Mouse (Mus musculus): ENCODE results near the gene Pus10. TPM values are rescaled to one million over a fixed set of nuclear protein-coding genes. Genes with fewer than 3 reads are reported as not detected.

Gene Pus10
- polyA plus RNA-seq, 1 experiment from 2014 or later = 31.1 TPM

- peak within 1 kb of the TSS; percentile 84 for H3K4me3 ChIP-seq (replicated peaks)
- no peaks in the 10 kb centered on the region for H3K9me3 ChIP-seq
- peak; percentile 98 for ATAC-seq (ENCODE audit: insufficient number of reproducible peaks, insufficient read depth, low FRiP score, low TSS enrichment, low read depth)
- peaks cover 21% of the 10 kb centered on the region for H3K4me1 ChIP-seq (replicated peaks)
- H3K4me2 ChIP-seq = peak within 1 kb of the TSS; percentile 62
- under 1% methylated on average over 49 of the region's 49 CpGs for WGBS
- H3K27me3 ChIP-seq = no peaks in the 10 kb centered on the region
- H3K36me3 ChIP-seq = peaks cover 12% of the 10 kb centered on the region; the same call in 1 of the 2 replicates
- peak within 1 kb of the TSS; percentile 93 for H3K9ac ChIP-seq (replicated peaks)
- H3K27ac ChIP-seq = peak within 1 kb of the TSS; percentile 96
These were observed 476 bp downstream of the Pus10 start, which contains the start of gene Pex13 for GRCm38 (mm10) chr11:23665798-23666501. Gene Pex13 (minus strand): TSS chr11:23665959.

- 10% methylated on average over 5 of the region's 5 CpGs for WGBS
- H3K27me3 ChIP-seq = no peaks in the 10 kb centered on the region
- no peak for ATAC-seq (ENCODE audit: insufficient number of reproducible peaks, insufficient read depth, low FRiP score, low TSS enrichment, low read depth)
- peak overlapping the region; percentile 95 for H3K27ac ChIP-seq
- H3K4me2 ChIP-seq = peak overlapping the region; percentile 62
- H3K4me3 ChIP-seq (replicated peaks) = peak overlapping the region; percentile 84
- peaks cover 20% of the 10 kb centered on the region for H3K4me1 ChIP-seq (replicated peaks)
- peak overlapping the region; percentile 93 for H3K9ac ChIP-seq (replicated peaks)
- peaks cover 16% of the 10 kb centered on the region; the same call in 1 of the 2 replicates for H3K36me3 ChIP-seq
- H3K9me3 ChIP-seq = no peaks in the 10 kb centered on the region
These were observed 1.1 kb downstream of the Pus10 start for GRCm38 (mm10) chr11:23666526-23666925.

DNA sequence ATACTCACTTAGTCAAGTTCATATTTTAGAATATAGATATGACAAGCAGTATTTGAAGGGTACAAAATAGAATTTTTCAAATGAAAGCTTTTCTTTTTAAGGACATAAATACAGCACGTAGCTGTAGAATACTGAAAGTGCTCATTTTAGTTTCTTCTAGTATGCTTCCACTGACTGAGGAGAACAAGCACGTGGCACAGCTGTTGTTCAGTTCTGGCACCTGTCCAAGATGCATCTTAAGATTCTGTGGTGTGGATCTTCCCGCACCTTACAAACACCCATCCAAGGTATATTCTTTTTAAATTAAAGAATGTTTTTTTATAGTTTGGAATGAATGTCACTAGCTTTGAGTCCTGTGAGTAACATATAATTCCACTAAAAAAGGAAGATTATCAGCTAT lies 1.7 kb downstream of the Pus10 start:
- no peaks in the 10 kb centered on the region for H3K27me3 ChIP-seq
- H3K4me1 ChIP-seq (replicated peaks) = peaks cover 17% of the 10 kb centered on the region
- no peak for ATAC-seq (ENCODE audit: insufficient number of reproducible peaks, insufficient read depth, low FRiP score, low TSS enrichment, low read depth)
- peaks cover 22% of the 10 kb centered on the region for H3K36me3 ChIP-seq
- no peak overlapping the region for H3K27ac ChIP-seq
- no peak overlapping the region for H3K9ac ChIP-seq (replicated peaks)
- no peaks in the 10 kb centered on the region for H3K9me3 ChIP-seq
- 66% methylated on average over 3 of the region's 3 CpGs for WGBS
- peak overlapping the region; percentile 84 for H3K4me3 ChIP-seq (replicated peaks)
- peak overlapping the region; percentile 62 for H3K4me2 ChIP-seq

- Histone ChIP-seq H3K9me3 (no peaks in the 10 kb centered on the region), H3K4me3 (replicated peaks) (no peak overlapping the region), H3K27me3 (no peaks in the 10 kb centered on the region), H3K4me1 (replicated peaks) (peaks cover 3% of the 10 kb centered on the region; the same call in 1 of the 2 replicates), H3K27ac (no peak overlapping the region), H3K4me2 (no peak overlapping the region), H3K9ac (replicated peaks) (no peak overlapping the region), H3K36me3 (peaks cover 70% of the 10 kb centered on the region)
- ATAC-seq (ENCODE audit: insufficient number of reproducible peaks, insufficient read depth, low FRiP score, low TSS enrichment, low read depth) = no peak
- WGBS = 92% methylated on average over 4 of the region's 4 CpGs
These were observed 6.8 kb downstream of the Pus10 start for GRCm38 (mm10) chr11:23672256-23672749.

- Histone ChIP-seq H3K4me2 (no peak overlapping the region), H3K27me3 (no peaks in the 10 kb centered on the region), H3K9me3 (no peaks in the 10 kb centered on the region), H3K9ac (replicated peaks) (no peak overlapping the region), H3K36me3 (peaks cover 88% of the 10 kb centered on the region), H3K27ac (no peak overlapping the region), H3K4me1 (replicated peaks) (no peaks in the 10 kb centered on the region), H3K4me3 (replicated peaks) (no peak overlapping the region)
- 89% methylated on average over 5 of the region's 5 CpGs for WGBS
- ATAC-seq (ENCODE audit: insufficient number of reproducible peaks, insufficient read depth, low FRiP score, low TSS enrichment, low read depth) = no peak
These were observed 10.6 kb downstream of the Pus10 start for GRCm38 (mm10) chr11:23676100-23676499.

DNA sequence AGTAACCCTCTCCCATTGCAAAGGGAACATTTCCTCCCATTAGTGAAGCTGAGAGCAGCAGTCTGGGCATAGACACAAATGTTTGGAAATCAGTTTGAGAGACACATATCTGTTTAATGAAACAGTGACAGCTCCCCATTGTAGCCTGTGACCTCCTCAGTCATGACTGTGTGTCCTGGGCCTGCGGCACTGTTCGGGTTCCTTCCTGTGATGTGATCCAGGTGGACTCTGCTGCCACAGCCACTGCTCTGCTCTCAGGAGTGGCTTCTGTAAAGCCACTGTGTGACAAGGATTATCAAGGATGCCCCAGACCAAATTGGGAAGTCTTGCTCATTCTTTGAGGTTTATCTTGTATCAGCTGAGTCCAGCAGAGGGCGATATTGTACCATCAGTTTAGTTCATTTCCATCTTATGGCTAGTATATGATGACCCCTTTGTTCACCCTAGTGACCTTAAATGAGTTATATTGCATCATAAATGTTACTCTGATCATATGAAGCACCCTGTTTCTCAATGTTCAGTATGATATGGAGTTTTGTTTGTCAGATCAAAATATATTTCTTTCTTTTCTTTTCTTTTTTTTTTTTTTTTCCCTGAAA lies 13.7 kb downstream of the Pus10 start:
- Histone ChIP-seq H3K4me2 (no peak overlapping the region), H3K27ac (no peak overlapping the region), H3K4me1 (replicated peaks) (no peaks in the 10 kb centered on the region), H3K36me3 (peaks cover 87% of the 10 kb centered on the region), H3K9me3 (no peaks in the 10 kb centered on the region), H3K27me3 (no peaks in the 10 kb centered on the region), H3K4me3 (replicated peaks) (no peak overlapping the region), H3K9ac (replicated peaks) (no peak overlapping the region)
- no peak; the same call in 1 of the 2 replicates for ATAC-seq (ENCODE audit: insufficient number of reproducible peaks, insufficient read depth, low FRiP score, low TSS enrichment, low read depth)
- WGBS = 44% methylated on average over 3 of the region's 3 CpGs

DNA sequence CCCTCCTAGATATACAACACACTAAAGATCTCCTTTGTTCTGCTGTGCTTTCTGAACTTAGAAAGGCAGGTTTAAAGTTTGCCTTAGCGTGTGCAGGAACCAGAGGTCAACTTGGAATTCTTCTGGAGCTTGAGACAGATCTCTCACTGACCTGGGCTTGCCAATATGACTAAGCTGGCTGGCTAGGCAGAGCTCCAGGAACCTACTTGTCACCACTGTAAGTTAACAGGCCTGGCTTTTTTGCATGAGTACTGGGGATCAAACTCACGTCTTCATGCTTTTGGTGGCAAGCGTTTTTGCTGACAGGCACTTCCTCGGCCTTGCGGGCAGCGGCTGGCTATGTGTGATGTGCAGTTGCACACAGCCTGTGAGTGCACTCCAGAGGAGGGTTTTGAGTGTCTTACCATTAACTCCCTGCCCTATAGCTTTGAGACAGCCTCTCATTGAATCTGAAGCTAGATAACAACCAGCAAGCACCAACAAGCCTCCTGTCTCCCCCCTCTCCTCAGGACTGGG lies 15.0 kb downstream of the Pus10 start:
- H3K4me2 ChIP-seq = no peak overlapping the region
- H3K27ac ChIP-seq = no peak overlapping the region
- peaks cover 80% of the 10 kb centered on the region for H3K36me3 ChIP-seq
- H3K27me3 ChIP-seq = no peaks in the 10 kb centered on the region
- no peak for ATAC-seq (ENCODE audit: insufficient number of reproducible peaks, insufficient read depth, low FRiP score, low TSS enrichment, low read depth)
- no peaks in the 10 kb centered on the region for H3K9me3 ChIP-seq
- WGBS = 92% methylated on average over 6 of the region's 6 CpGs
- no peaks in the 10 kb centered on the region for H3K4me1 ChIP-seq (replicated peaks)
- no peak overlapping the region for H3K9ac ChIP-seq (replicated peaks)
- H3K4me3 ChIP-seq (replicated peaks) = no peak overlapping the region

DNA sequence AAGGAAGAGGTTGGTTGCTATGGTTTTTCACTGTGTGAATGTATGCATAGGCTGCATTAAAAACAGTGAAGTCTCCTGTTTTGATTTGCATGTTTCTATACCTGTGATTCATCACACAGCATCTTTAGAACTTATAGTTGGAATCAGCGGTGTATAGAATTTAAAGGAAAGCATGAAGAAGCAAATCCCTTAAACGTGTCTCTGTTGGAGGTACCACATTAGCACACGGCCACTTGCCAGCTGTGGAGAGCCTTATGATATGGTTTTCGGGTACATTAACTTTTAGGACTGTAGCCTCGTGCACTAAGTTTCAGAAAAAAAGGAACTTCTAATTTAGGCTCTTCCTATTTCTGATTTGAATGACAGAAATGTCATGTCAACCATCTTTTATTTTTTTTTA lies 17.1 kb downstream of the Pus10 start:
- peaks cover 75% of the 10 kb centered on the region for H3K36me3 ChIP-seq
- no peak for ATAC-seq (ENCODE audit: insufficient number of reproducible peaks, insufficient read depth, low FRiP score, low TSS enrichment, low read depth)
- no peaks in the 10 kb centered on the region for H3K27me3 ChIP-seq
- no peaks in the 10 kb centered on the region for H3K9me3 ChIP-seq
- no peak overlapping the region for H3K27ac ChIP-seq
- no peak overlapping the region for H3K4me2 ChIP-seq
- WGBS = 88% methylated on average over 5 of the region's 5 CpGs
- no peaks in the 10 kb centered on the region for H3K4me1 ChIP-seq (replicated peaks)
- H3K4me3 ChIP-seq (replicated peaks) = no peak overlapping the region
- no peak overlapping the region for H3K9ac ChIP-seq (replicated peaks)

GRCm38 (mm10) chr11:23686671-23687070 lies 21.2 kb downstream of the Pus10 start:
- ATAC-seq (ENCODE audit: insufficient number of reproducible peaks, insufficient read depth, low FRiP score, low TSS enrichment, low read depth) = no peak
- Histone ChIP-seq H3K4me3 (replicated peaks) (no peak overlapping the region), H3K36me3 (peaks cover 50% of the 10 kb centered on the region), H3K9me3 (no peaks in the 10 kb centered on the region), H3K4me2 (no peak overlapping the region), H3K4me1 (replicated peaks) (no peaks in the 10 kb centered on the region), H3K27me3 (no peaks in the 10 kb centered on the region), H3K27ac (no peak overlapping the region), H3K9ac (replicated peaks) (no peak overlapping the region)
- 92% methylated on average over 5 of the region's 5 CpGs for WGBS

DNA sequence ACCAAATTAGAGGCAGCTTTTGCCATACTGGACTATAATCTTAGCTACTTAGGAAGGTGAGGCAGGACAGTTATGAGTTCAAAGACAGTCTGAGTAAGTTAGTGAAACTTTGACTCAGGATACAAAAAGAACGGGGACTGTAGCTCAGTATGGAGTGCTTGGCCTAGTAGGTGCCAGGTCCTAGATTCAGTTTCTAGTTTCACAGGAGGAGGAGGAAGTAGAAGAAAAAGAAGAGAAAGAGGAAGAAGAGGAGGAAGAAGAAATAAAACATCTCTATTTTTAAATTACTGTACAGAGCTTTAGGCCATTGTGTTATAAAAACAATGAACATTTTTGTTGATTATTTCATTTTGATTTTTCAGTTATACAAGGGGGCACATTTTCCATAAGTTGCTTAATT lies 22.6 kb downstream of the Pus10 start:
- H3K4me2 ChIP-seq = no peak overlapping the region
- no peaks in the 10 kb centered on the region for H3K9me3 ChIP-seq
- no peak overlapping the region for H3K9ac ChIP-seq (replicated peaks)
- H3K4me3 ChIP-seq (replicated peaks) = no peak overlapping the region
- no peak overlapping the region for H3K27ac ChIP-seq
- peaks cover 39% of the 10 kb centered on the region for H3K36me3 ChIP-seq
- 92% methylated on average over 1 of the region's 1 CpGs for WGBS
- no peak for ATAC-seq (ENCODE audit: insufficient number of reproducible peaks, insufficient read depth, low FRiP score, low TSS enrichment, low read depth)
- no peaks in the 10 kb centered on the region for H3K4me1 ChIP-seq (replicated peaks)
- no peaks in the 10 kb centered on the region for H3K27me3 ChIP-seq

DNA sequence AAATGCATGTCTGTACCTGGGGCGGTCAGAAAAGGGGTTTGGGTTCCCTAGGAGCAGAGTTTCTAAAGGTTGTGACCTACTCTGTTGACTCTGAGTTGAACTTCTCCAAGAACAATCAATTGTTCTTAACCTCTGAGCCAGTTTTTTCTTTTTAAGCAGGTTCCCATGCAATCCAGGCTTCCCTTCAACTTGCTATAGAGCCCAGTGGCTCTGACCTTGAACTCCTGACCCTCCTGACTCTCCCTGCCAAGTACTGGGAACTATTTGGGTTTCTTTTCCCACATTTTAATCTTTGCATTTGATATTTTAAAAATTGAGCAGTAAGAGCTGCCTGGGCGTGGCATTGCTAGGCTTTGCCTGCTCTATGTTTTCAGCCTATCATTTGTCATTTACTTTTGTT lies 27.8 kb downstream of the Pus10 start:
- H3K4me3 ChIP-seq (replicated peaks) = no peak overlapping the region
- no peaks in the 10 kb centered on the region for H3K27me3 ChIP-seq
- H3K9me3 ChIP-seq = no peaks in the 10 kb centered on the region
- no peaks in the 10 kb centered on the region for H3K4me1 ChIP-seq (replicated peaks)
- no peak overlapping the region for H3K4me2 ChIP-seq
- H3K9ac ChIP-seq (replicated peaks) = no peak overlapping the region
- no peak overlapping the region for H3K27ac ChIP-seq
- WGBS = 85% methylated on average over 2 of the region's 2 CpGs
- peaks cover 18% of the 10 kb centered on the region for H3K36me3 ChIP-seq
- no peak for ATAC-seq (ENCODE audit: insufficient number of reproducible peaks, insufficient read depth, low FRiP score, low TSS enrichment, low read depth)
